Mouse (Mus musculus) neural tube, embryonic 15.5 days (tissue): Measurements from ENCODE around the gene Stambpl1. TPM values are rescaled to one million over a fixed set of nuclear protein-coding genes. Genes with fewer than 3 reads are reported as not detected.

Experiments used
- ATAC-seq: fragments of 200-750 bp; cut with Nextera tagmentation; 2 replicates; pipeline ENCODE4 v1.8.0; 2017; ENCODE audit warnings: mild to moderate bottlenecking, moderate TSS enrichment, moderate library complexity; ENCODE audit not compliant: low FRiP score
- H3K27ac ChIP-seq: fragments of 300-500 bp; sonication (generic); replicated peaks from 2 replicates; pipeline ENCODE4 v1.5.1; 2015; ENCODE audit warnings: mild to moderate bottlenecking, inconsistent platforms
- H3K27me3 ChIP-seq: fragments of 300-500 bp; sonication (generic); replicated peaks from 2 replicates; pipeline ENCODE4 v1.6.1; 2015; ENCODE audit warnings: inconsistent platforms
- H3K36me3 ChIP-seq: fragments of 300-500 bp; sonication (generic); 2 replicates; pipeline ENCODE4 v1.6.1; 2015; ENCODE audit warnings: inconsistent platforms
- H3K4me1 ChIP-seq: fragments of 300-500 bp; sonication (generic); 2 replicates; pipeline ENCODE4 v1.6.1; 2015; ENCODE audit warnings: inconsistent platforms
- H3K4me2 ChIP-seq: fragments of 300-500 bp; sonication (generic); 2 replicates; pipeline ENCODE4 v1.6.1; 2015; ENCODE audit warnings: inconsistent platforms, mild to moderate bottlenecking, moderate library complexity
- H3K4me3 ChIP-seq: fragments of 300-500 bp; sonication (generic); replicated peaks from 2 replicates; pipeline ENCODE4 v1.5.1; 2015; ENCODE audit warnings: mild to moderate bottlenecking, inconsistent platforms
- H3K9ac ChIP-seq: fragments of 300-500 bp; sonication (generic); replicated peaks from 2 replicates; pipeline ENCODE4 v1.6.1; 2015; ENCODE audit warnings: mild to moderate bottlenecking, inconsistent platforms
- H3K9me3 ChIP-seq: fragments of 300-500 bp; sonication (generic); replicated peaks from 2 replicates; pipeline ENCODE4 v1.6.1; 2016; ENCODE audit warnings: inconsistent platforms
- WGBS: fragments of 180-500 bp; shearing (Covaris S2); methylation state at CpG from one replicate; pipeline ENCODE4 v1.1.7; 2015; ENCODE audit warnings: mixed read lengths; 5-methylcytosine and 5-hydroxymethylcytosine counted together
- polyA plus RNA-seq: library from polyadenylated mRNA; unstranded; fragments of >200 nt; fragmentation: Nextera tagmentation; extraction: Ambion mirVana; gene quantifications from 2 replicates; pipeline ENCODE4 v1.2.1, GENCODE M21; 2015

The Stambpl1 gene
- polyA plus RNA-seq, 1 experiment from 2014 or later = 25.8 TPM

- H3K9ac ChIP-seq = no peak overlapping the region
- no peaks in the 10 kb centered on the region for H3K27me3 ChIP-seq
- peak; percentile 75; the same call in 1 of the 2 replicates for ATAC-seq
- H3K27ac ChIP-seq = no peak overlapping the region
- H3K4me1 ChIP-seq = no peaks in the 10 kb centered on the region
- H3K4me2 ChIP-seq = no peak overlapping the region
- 16% methylated on average over 6 of the region's 6 CpGs for WGBS
- peaks cover 7% of the 10 kb centered on the region; the same call in 1 of the 2 replicates for H3K36me3 ChIP-seq
- no peak overlapping the region for H3K4me3 ChIP-seq
- no peaks in the 10 kb centered on the region for H3K9me3 ChIP-seq
Observed at GRCm38 (mm10) chr19:34244056-34244455, 52.0 kb downstream of the Stambpl1 start.

GRCm38 (mm10) chr19:34248558-34248957, 56.5 kb downstream of the Stambpl1 start:
- Histone ChIP-seq H3K9ac (no peak overlapping the region), H3K27ac (no peak overlapping the region), H3K4me1 (no peaks in the 10 kb centered on the region), H3K27me3 (no peaks in the 10 kb centered on the region), H3K9me3 (no peaks in the 10 kb centered on the region), H3K4me2 (no peak overlapping the region), H3K36me3 (no peaks in the 10 kb centered on the region), H3K4me3 (no peak overlapping the region)
- WGBS = 83% methylated on average over 5 of the region's 5 CpGs
- ATAC-seq = no peak

GRCm38 (mm10) chr19:34250621-34251020, 58.6 kb downstream of the Stambpl1 start:
- no peaks in the 10 kb centered on the region for H3K4me1 ChIP-seq
- H3K9ac ChIP-seq = no peak overlapping the region
- ATAC-seq = no peak
- no peaks in the 10 kb centered on the region for H3K36me3 ChIP-seq
- H3K27ac ChIP-seq = no peak overlapping the region
- H3K27me3 ChIP-seq = no peaks in the 10 kb centered on the region
- WGBS = 87% methylated on average over 4 of the region's 4 CpGs
- H3K4me2 ChIP-seq = no peak overlapping the region
- H3K9me3 ChIP-seq = no peaks in the 10 kb centered on the region
- H3K4me3 ChIP-seq = no peak overlapping the region

- no peaks in the 10 kb centered on the region for H3K4me1 ChIP-seq
- H3K36me3 ChIP-seq = no peaks in the 10 kb centered on the region
- H3K4me3 ChIP-seq = no peak overlapping the region
- H3K27me3 ChIP-seq = no peaks in the 10 kb centered on the region
- no peaks in the 10 kb centered on the region for H3K9me3 ChIP-seq
- 85% methylated on average over 2 of the region's 2 CpGs for WGBS
- no peak overlapping the region for H3K9ac ChIP-seq
- H3K27ac ChIP-seq = no peak overlapping the region
- no peak overlapping the region for H3K4me2 ChIP-seq
- no peak for ATAC-seq
Observed at GRCm38 (mm10) chr19:34251900-34252299, 59.9 kb downstream of the Stambpl1 start.

GRCm38 (mm10) chr19:34252450-34252849, 60.4 kb downstream of the Stambpl1 start:
- WGBS = 73% methylated on average over 9 of the region's 9 CpGs
- Histone ChIP-seq H3K4me3 (no peak overlapping the region), H3K9ac (no peak overlapping the region), H3K4me1 (no peaks in the 10 kb centered on the region), H3K27ac (no peak overlapping the region), H3K36me3 (no peaks in the 10 kb centered on the region), H3K27me3 (no peaks in the 10 kb centered on the region), H3K9me3 (no peaks in the 10 kb centered on the region), H3K4me2 (no peak overlapping the region)
- no peak for ATAC-seq

- H3K27me3 ChIP-seq = no peaks in the 10 kb centered on the region
- no peak overlapping the region for H3K4me2 ChIP-seq
- no peaks in the 10 kb centered on the region for H3K4me1 ChIP-seq
- 57% methylated on average over 14 of the region's 14 CpGs for WGBS
- no peaks in the 10 kb centered on the region for H3K9me3 ChIP-seq
- no peak for ATAC-seq
- no peak overlapping the region for H3K4me3 ChIP-seq
- H3K27ac ChIP-seq = no peak overlapping the region
- H3K9ac ChIP-seq = no peak overlapping the region
- H3K36me3 ChIP-seq = no peaks in the 10 kb centered on the region
Observed at GRCm38 (mm10) chr19:34254101-34254879, 62.3 kb downstream of the Stambpl1 start.

- ATAC-seq = no peak
- Histone ChIP-seq H3K9ac (no peak within 1 kb of the TSS), H3K4me2 (no peak within 1 kb of the TSS), H3K4me3 (no peak within 1 kb of the TSS), H3K4me1 (no peaks in the 10 kb centered on the region), H3K27ac (no peak within 1 kb of the TSS), H3K36me3 (no peaks in the 10 kb centered on the region), H3K27me3 (no peaks in the 10 kb centered on the region), H3K9me3 (no peaks in the 10 kb centered on the region)
- 44% methylated on average over 16 of the region's 16 CpGs for WGBS
Observed at GRCm38 (mm10) chr19:34254880-34255681, 63.1 kb downstream of the Stambpl1 start, which contains the start of gene Acta2. Gene Acta2 (minus strand): TSS chr19:34255590.

DNA sequence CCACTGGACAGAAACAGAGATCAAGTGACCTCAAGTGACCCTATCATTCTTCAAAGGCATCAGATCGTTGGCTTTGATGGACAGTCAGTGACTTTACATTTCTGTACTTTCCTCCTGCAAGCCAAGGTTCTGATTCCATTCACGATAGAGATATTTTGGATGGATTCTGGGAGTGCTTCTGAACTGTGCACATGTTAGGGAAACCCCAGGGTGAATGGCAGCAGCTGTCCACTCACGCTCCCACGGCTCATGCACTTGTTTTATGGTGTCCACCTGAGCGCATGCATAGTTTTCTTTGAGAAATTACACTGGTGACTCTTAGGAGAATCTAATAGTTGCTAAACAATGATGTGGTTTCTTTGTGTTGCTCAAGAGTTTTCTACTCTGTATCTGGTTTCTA, 64.1 kb downstream of the Stambpl1 start:
- Histone ChIP-seq H3K4me2 (no peak overlapping the region), H3K9ac (no peak overlapping the region), H3K4me3 (no peak overlapping the region), H3K4me1 (no peaks in the 10 kb centered on the region), H3K27me3 (no peaks in the 10 kb centered on the region), H3K36me3 (no peaks in the 10 kb centered on the region), H3K9me3 (no peaks in the 10 kb centered on the region), H3K27ac (no peak overlapping the region)
- no peak for ATAC-seq
- 73% methylated on average over 5 of the region's 5 CpGs for WGBS

- WGBS = 84% methylated on average over 2 of the region's 2 CpGs
- Histone ChIP-seq H3K27ac (no peak overlapping the region), H3K36me3 (no peaks in the 10 kb centered on the region), H3K4me1 (no peaks in the 10 kb centered on the region), H3K4me2 (no peak overlapping the region), H3K4me3 (no peak overlapping the region), H3K27me3 (no peaks in the 10 kb centered on the region), H3K9ac (no peak overlapping the region), H3K9me3 (no peaks in the 10 kb centered on the region)
- no peak for ATAC-seq
Observed at GRCm38 (mm10) chr19:34256936-34257335, 64.9 kb downstream of the Stambpl1 start.

GRCm38 (mm10) chr19:34262273-34262974, 70.4 kb downstream of the Stambpl1 start:
- no peaks in the 10 kb centered on the region for H3K4me1 ChIP-seq
- no peak overlapping the region for H3K27ac ChIP-seq
- no peak overlapping the region for H3K4me3 ChIP-seq
- H3K27me3 ChIP-seq = no peaks in the 10 kb centered on the region
- no peak overlapping the region for H3K9ac ChIP-seq
- no peaks in the 10 kb centered on the region for H3K36me3 ChIP-seq
- WGBS = 85% methylated on average over 2 of the region's 2 CpGs
- no peak overlapping the region for H3K4me2 ChIP-seq
- no peak for ATAC-seq
- no peaks in the 10 kb centered on the region for H3K9me3 ChIP-seq

- no peak overlapping the region for H3K4me3 ChIP-seq
Observed at GRCm38 (mm10) chr19:34265604-34266193, 73.7 kb downstream of the Stambpl1 start.

More at GRCm38 (mm10) chr19:34265604-34266193, 73.7 kb downstream of the Stambpl1 start:
- Histone ChIP-seq H3K27ac (0 out of 2 replicates have a peak overlapping the region, but pooled peaks have one; percentile 28), H3K4me2 (no peak overlapping the region), H3K27me3 (no peaks in the 10 kb centered on the region), H3K36me3 (no peaks in the 10 kb centered on the region), H3K9me3 (no peaks in the 10 kb centered on the region), H3K4me1 (no peaks in the 10 kb centered on the region), H3K9ac (no peak overlapping the region)
- WGBS = 63% methylated on average over 5 of the region's 5 CpGs
- ATAC-seq = no peak
